Mouse (Mus musculus) small intestine, adult 2 months (tissue): Measurements from ENCODE around the gene Paqr9. TPM values are rescaled to one million over a fixed set of nuclear protein-coding genes. Genes with fewer than 3 reads are reported as not detected.

ENCODE experiments used
- H3K27ac ChIP-seq: fragments of 200-500 bp; 2 replicates; pipeline ENCODE4 v1.5.1; 2012; ENCODE audit warnings: low read depth, low read length, control low read depth, inconsistent platforms; ENCODE audit not compliant: insufficient read depth
- H3K27me3 ChIP-seq: fragments of 200-500 bp; 2 replicates; pipeline ENCODE4 v1.6.1; 2012; ENCODE audit warnings: mild to moderate bottlenecking, moderate library complexity, low read length, inconsistent platforms; ENCODE audit not compliant: control insufficient read depth, insufficient read depth
- H3K36me3 ChIP-seq: fragments of 200-500 bp; 2 replicates; pipeline ENCODE4 v1.6.1; 2012; ENCODE audit warnings: mild to moderate bottlenecking, low read length, control low read depth, inconsistent platforms; ENCODE audit not compliant: control insufficient read depth, insufficient read depth
- H3K4me1 ChIP-seq: fragments of 200-500 bp; 2 replicates; pipeline ENCODE4 v1.6.1; 2012; ENCODE audit warnings: low read length, inconsistent platforms, mixed read lengths; ENCODE audit not compliant: control insufficient read depth, insufficient read depth, insufficient read length
- H3K4me3 ChIP-seq: fragments of 200-500 bp; 2 replicates; pipeline ENCODE4 v1.5.1; 2012; ENCODE audit warnings: low read depth, mild to moderate bottlenecking, control low read depth, inconsistent platforms, low read length, moderate library complexity
- CTCF ChIP-seq: fragments of 200-500 bp; IDR thresholded peaks from 2 replicates; pipeline ENCODE4 v1.5.1; 2012; ENCODE audit warnings: low read depth, mild to moderate bottlenecking, control low read depth, inconsistent platforms, low read length, moderate library complexity, mixed read lengths; ENCODE audit not compliant: insufficient replicate concordance, insufficient read length; ENCODE audit errors: extremely low read depth
- POLR2A ChIP-seq: fragments of 200-500 bp; IDR thresholded peaks from 2 replicates; pipeline ENCODE4 v1.6.1; 2012; ENCODE audit warnings: low read depth, mild to moderate bottlenecking, control low read depth, inconsistent platforms, low read length, moderate library complexity
- WGBS: fragments of 180-500 bp; shearing (Covaris S2); methylation state at CpG from one replicate; pipeline ENCODE4 v1.1.7; 2018; 5-methylcytosine and 5-hydroxymethylcytosine counted together
- polyA plus RNA-seq: library from polyadenylated mRNA; depleted of rRNA; stranded (reverse); fragments of >200 nt; gene quantifications from 2 replicates; pipeline ENCODE4 v1.2.3, GENCODE M21; 2012

Paqr9 gene
- polyA plus RNA-seq, 1 experiment: 0.44 TPM

DNA sequence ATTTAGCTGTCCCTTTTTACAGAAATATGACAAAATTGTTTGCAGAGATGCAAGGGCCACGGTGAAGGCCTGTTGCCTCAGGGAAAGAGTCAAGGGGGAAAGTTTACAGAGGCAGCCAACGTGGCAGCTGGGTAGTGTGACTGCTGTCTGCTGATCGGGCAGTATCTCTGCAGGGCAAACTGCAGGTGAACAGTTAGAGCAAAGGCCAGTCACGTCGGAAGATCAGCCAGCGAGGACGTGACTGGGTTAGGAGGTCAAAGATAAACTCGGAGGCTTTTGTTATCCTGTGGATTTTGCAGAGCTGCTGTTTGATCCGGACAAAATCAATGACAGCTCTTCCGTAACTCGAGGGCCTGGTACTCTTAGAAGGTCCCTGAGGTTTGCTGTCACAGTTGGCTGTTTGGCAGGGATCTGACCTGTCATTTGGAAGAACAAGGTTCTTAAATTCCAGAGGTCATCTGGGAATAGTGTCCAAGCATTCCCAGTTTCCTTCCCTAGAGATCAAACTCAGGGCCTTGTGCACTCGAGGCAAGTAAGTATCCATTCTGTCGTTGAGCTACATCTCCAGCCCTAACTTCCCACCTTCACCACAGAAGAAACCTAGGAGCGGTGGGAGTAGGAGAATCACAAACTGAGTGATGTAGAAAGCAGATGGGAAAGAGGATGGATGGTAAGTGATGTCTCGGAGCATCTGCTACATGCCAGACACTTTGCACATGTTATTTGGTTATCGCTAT lies 21.7 kb downstream of the Paqr9 start:
- Histone ChIP-seq H3K36me3 (no peaks in the 10 kb centered on the region), H3K4me1 (no peaks in the 10 kb centered on the region; the same call in 1 of the 2 replicates), H3K27ac (no peak overlapping the region), H3K4me3 (no peak overlapping the region), H3K27me3 (peaks cover 3% of the 10 kb centered on the region)
- no peak for TF ChIP-seq POLR2A
- TF ChIP-seq CTCF: no peak
- 31% methylated on average over 16 of the region's 16 CpGs for WGBS

DNA sequence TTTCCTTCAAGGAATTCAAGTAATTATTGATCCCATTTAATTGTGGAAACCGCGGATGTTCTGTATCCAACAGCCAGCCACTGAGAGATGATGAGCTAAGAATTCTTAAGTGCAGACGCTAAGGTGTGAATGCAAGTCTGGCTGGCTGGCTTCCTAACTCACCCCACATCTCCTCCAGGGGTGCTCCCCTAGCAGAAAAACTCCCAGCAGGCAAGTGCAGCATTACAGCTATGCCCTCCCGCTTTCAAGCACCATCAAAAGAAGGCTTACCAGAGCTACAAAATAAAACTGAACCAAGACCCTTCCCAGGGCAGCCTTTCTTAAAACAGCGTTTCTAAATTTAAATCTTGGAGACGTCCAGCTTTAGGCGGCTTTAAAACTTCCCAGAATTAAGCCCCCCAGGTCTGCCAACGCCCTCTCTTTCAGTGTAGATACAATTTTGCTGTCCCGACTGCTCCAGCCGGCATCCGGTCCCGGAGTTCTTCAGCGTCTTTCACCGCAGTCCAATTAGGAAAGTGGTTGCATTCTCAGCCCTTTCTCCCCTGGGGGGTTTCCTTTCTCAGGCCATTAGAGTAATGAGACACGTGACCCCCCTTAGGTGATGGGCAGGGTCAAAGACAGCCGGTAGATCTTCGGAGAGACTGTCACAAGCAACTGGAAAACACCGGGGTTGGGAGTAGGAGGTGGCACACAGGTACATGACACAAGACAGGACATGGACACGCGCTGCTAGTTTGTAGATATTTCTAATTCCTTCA lies 22.5 kb downstream of the Paqr9 start:
- TF ChIP-seq POLR2A: no peak
- no peak for TF ChIP-seq CTCF
- no peaks in the 10 kb centered on the region; the same call in 1 of the 2 replicates for H3K4me1 ChIP-seq
- H3K27me3 ChIP-seq: peaks cover 3% of the 10 kb centered on the region
- H3K4me3 ChIP-seq: no peak overlapping the region
- no peaks in the 10 kb centered on the region for H3K36me3 ChIP-seq
- no peak overlapping the region for H3K27ac ChIP-seq
- 15% methylated on average over 20 of the region's 20 CpGs for WGBS

DNA sequence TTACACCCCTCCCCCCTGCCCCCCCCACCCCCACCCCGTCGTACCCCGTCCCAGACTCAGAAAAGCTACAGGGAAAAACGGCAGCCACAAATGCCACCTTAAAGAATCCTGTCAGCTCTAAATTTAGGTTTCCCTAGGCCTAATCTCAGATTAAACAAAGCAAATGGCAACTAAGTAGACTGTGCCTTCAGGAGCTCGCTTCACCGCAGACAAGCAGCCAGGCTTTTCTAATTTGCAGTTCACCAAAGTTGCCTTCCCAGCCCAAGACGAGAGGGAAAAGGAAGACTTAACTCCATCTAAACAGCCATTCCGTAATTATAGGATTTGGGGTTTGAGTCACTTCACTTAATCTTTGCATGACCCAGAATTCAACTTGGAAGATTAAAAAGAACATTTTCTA lies 23.1 kb downstream of the Paqr9 start:
- no peak overlapping the region for H3K27ac ChIP-seq
- no peaks in the 10 kb centered on the region for H3K36me3 ChIP-seq

DNA sequence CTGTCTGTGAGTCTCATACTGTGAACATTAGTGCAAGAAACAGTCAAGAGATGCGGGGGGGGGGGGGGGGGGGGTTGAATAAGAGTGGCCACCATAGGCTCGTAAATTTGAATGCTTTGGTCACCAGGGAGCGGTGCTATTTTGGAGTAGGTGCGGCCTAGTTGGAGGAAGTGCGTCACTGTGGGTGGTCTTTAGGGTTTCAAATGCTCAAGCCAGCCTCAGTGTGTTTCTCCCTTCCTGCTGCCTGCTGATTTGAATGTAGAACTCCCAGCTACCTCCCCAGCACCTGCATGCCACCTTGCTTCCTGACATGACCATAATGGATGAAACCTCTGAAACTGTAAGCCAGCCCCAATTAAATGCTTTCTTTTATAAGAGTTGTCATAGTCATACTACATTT lies 26.6 kb downstream of the Paqr9 start:
- no peaks in the 10 kb centered on the region for H3K36me3 ChIP-seq
- 82% methylated on average over 5 of the region's 5 CpGs for WGBS
- TF ChIP-seq POLR2A (no peak), CTCF (no peak)
- no peak overlapping the region for H3K27ac ChIP-seq
- no peaks in the 10 kb centered on the region; the same call in 1 of the 2 replicates for H3K4me1 ChIP-seq
- no peaks in the 10 kb centered on the region; the same call in 1 of the 2 replicates for H3K27me3 ChIP-seq
- H3K4me3 ChIP-seq: no peak overlapping the region

More for the DNA sequence above, 23.1 kb downstream of the Paqr9 start:
- no peak for TF ChIP-seq POLR2A
- TF ChIP-seq CTCF: no peak
- WGBS: 42% methylated on average over 8 of the region's 8 CpGs
- H3K27me3 ChIP-seq: peaks cover 3% of the 10 kb centered on the region
- H3K4me1 ChIP-seq: no peaks in the 10 kb centered on the region; the same call in 1 of the 2 replicates
- no peak overlapping the region for H3K4me3 ChIP-seq

DNA sequence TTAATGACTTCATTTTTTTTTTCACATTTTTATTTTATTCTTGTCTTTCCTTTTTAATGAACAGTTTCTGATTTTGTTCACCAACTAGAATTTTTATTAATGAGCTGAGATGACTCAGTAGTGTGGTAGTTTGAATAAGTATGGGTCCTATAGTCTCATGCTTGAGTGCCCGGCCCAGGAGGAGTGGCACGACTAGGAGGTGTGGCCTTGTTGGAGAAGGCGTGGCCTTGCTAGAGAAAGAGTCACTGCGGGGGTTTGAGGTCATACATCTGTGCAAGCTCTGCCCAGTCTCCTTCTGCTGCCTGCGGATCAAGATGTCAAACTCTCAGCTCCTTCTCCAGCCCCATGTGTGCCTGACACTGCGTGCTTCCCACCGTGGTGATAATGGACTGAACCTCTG lies 28.6 kb downstream of the Paqr9 start:
- Histone ChIP-seq H3K36me3 (no peaks in the 10 kb centered on the region), H3K27ac (no peak overlapping the region), H3K4me1 (no peaks in the 10 kb centered on the region), H3K4me3 (no peak overlapping the region), H3K27me3 (no peaks in the 10 kb centered on the region)
- TF ChIP-seq CTCF (no peak), POLR2A (no peak)
- WGBS: 75% methylated on average over 7 of the region's 7 CpGs

DNA sequence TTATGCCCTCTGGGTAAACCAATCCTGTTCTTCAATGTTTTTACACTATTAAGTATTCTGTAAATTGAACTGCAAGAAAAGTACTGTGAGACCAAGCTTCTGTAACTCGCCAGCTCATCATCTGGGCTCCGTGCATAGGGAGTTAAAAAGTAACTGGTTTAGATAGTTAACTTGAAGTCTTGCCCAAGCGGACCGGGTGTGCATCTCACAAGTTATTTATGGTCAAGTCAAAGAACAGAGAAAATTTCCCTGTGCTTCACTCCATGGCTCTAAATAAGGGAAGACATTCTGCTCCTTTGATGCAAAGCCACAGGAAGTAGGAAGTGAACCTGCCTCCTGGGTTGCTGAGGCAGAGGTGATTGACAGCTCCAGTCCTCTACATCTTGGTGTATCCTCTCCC lies 34.8 kb downstream of the Paqr9 start:
- TF ChIP-seq CTCF (no peak), POLR2A (no peak)
- Histone ChIP-seq H3K4me1 (peaks cover 2% of the 10 kb centered on the region; the same call in 1 of the 2 replicates), H3K36me3 (no peaks in the 10 kb centered on the region), H3K27me3 (no peaks in the 10 kb centered on the region), H3K27ac (no peak overlapping the region), H3K4me3 (no peak overlapping the region)
- 45% methylated on average over 4 of the region's 4 CpGs for WGBS

DNA sequence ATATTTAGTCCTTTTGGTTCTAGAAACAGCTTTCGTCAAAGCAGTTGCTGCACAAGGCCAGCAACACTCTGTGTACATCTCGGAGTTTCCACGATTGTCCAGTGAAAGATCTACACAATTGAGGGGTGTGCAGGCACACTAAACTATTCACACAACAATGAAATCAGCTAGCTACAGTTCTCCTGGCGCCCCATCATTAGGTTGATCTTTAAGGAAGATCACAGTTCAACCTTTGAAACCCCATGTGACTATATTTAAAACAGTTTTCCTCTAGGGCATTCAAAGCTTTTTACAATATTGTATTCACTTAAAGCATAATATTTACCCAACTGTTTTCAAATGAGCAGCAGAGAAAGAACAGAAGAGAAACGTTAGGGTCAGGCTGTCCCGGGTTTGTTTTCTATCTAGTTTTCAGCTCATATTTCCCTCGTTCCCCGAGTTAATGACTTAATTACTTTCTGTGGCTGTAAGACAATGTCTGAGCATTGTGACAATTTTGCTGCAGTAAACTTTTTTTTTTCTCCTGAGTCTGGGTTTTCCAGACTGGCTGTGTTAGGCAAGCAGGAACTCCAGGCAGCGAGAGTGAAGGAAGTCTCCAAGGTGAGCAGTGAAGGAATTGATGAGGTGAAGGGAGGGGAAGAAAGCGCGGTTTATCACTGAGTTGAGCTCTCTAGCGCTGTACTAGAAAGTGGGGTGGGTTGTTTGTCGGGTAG lies 38.2 kb downstream of the Paqr9 start:
- Histone ChIP-seq H3K36me3 (no peaks in the 10 kb centered on the region), H3K27me3 (no peaks in the 10 kb centered on the region), H3K4me1 (peaks cover 2% of the 10 kb centered on the region; the same call in 1 of the 2 replicates), H3K27ac (no peak overlapping the region), H3K4me3 (no peak overlapping the region)
- TF ChIP-seq POLR2A: no peak
- WGBS: 21% methylated on average over 13 of the region's 13 CpGs
